Mouse (Mus musculus) hindbrain, embryonic 13.5 days (tissue): ENCODE measurements at regions not wholly inside any gene's neighbourhood (a gene's known extent, or its start where the extent isn't known, plus 50 kb on each side); places are given as distances from the start of the nearest gene placed in this dataset.

ENCODE experiments used
- ATAC-seq: fragments of 200-750 bp; cut with Nextera tagmentation; 2 replicates; pipeline ENCODE4 v1.8.0; 2017; ENCODE audit warnings: moderate TSS enrichment; ENCODE audit not compliant: low FRiP score
- H3K27ac ChIP-seq: fragments of 300-500 bp; sonication (generic); 2 replicates; pipeline ENCODE4 v1.5.1; 2015; ENCODE audit warnings: inconsistent platforms, mild to moderate bottlenecking, moderate library complexity
- H3K27me3 ChIP-seq: fragments of 300-500 bp; sonication (generic); 2 replicates; pipeline ENCODE4 v1.6.1; 2015; ENCODE audit warnings: mild to moderate bottlenecking, inconsistent platforms
- H3K36me3 ChIP-seq: fragments of 300-500 bp; sonication (generic); 2 replicates; pipeline ENCODE4 v1.6.1; 2015; ENCODE audit warnings: mild to moderate bottlenecking, inconsistent platforms
- H3K4me1 ChIP-seq: fragments of 300-500 bp; sonication (generic); replicated peaks from 2 replicates; pipeline ENCODE4 v1.6.1; 2015; ENCODE audit warnings: inconsistent platforms
- H3K4me2 ChIP-seq: fragments of 300-500 bp; sonication (generic); 2 replicates; pipeline ENCODE4 v1.6.1; 2015; ENCODE audit warnings: inconsistent platforms, mild to moderate bottlenecking, moderate library complexity
- H3K4me3 ChIP-seq: fragments of 300-500 bp; sonication (generic); 2 replicates; pipeline ENCODE4 v1.5.1; 2015; ENCODE audit warnings: mild to moderate bottlenecking, inconsistent platforms
- H3K9ac ChIP-seq: fragments of 300-500 bp; sonication (generic); 2 replicates; pipeline ENCODE4 v1.6.1; 2015; ENCODE audit warnings: mild to moderate bottlenecking, inconsistent platforms
- H3K9me3 ChIP-seq: fragments of 300-500 bp; sonication (generic); 2 replicates; pipeline ENCODE4 v1.6.1; 2016; ENCODE audit warnings: inconsistent platforms
- WGBS: fragments of 180-500 bp; shearing (Covaris S2); methylation state at CpG from one replicate; pipeline ENCODE4 v1.1.7; 2015; 5-methylcytosine and 5-hydroxymethylcytosine counted together

- Histone ChIP-seq H3K27me3 (no peaks in the 10 kb centered on the region), H3K4me3 (no peak overlapping the region), H3K27ac (no peak overlapping the region), H3K4me1 (0 out of 2 replicates have a peak, but pooled peaks cover 2% of the 10 kb centered on the region), H3K4me2 (no peak overlapping the region), H3K9me3 (peaks cover 3% of the 10 kb centered on the region; the same call in 1 of the 2 replicates), H3K9ac (no peak overlapping the region), H3K36me3 (no peaks in the 10 kb centered on the region)
- no peak for ATAC-seq
- WGBS: 12% methylated on average over 3 of the region's 3 CpGs
Measured at GRCm38 (mm10) chr19:19198780-19199179, 87.8 kb upstream of the Rorb start.

GRCm38 (mm10) chr19:19194728-19195127 is 83.7 kb upstream of the Rorb start:
- Histone ChIP-seq H3K4me1 (0 out of 2 replicates have a peak, but pooled peaks cover 2% of the 10 kb centered on the region), H3K9ac (no peak overlapping the region), H3K9me3 (peaks cover 3% of the 10 kb centered on the region; the same call in 1 of the 2 replicates), H3K36me3 (no peaks in the 10 kb centered on the region), H3K4me2 (no peak overlapping the region), H3K27ac (no peak overlapping the region), H3K27me3 (no peaks in the 10 kb centered on the region), H3K4me3 (no peak overlapping the region)
- 55% methylated on average over 10 of the region's 10 CpGs for WGBS
- ATAC-seq: no peak

GRCm38 (mm10) chr19:19194306-19194705 is 83.3 kb upstream of the Rorb start:
- Histone ChIP-seq H3K9ac (no peak overlapping the region), H3K4me2 (no peak overlapping the region), H3K27me3 (no peaks in the 10 kb centered on the region), H3K27ac (no peak overlapping the region), H3K4me3 (no peak overlapping the region), H3K4me1 (0 out of 2 replicates have a peak, but pooled peaks cover 2% of the 10 kb centered on the region), H3K9me3 (peaks cover 3% of the 10 kb centered on the region; the same call in 1 of the 2 replicates), H3K36me3 (no peaks in the 10 kb centered on the region)
- WGBS: 84% methylated on average over 5 of the region's 5 CpGs
- no peak for ATAC-seq

GRCm38 (mm10) chr19:19172767-19173166 is 61.8 kb upstream of the Rorb start:
- no peak overlapping the region for H3K4me3 ChIP-seq
- H3K36me3 ChIP-seq: no peaks in the 10 kb centered on the region
- ATAC-seq: no peak
- no peaks in the 10 kb centered on the region; the same call in 1 of the 2 replicates for H3K9me3 ChIP-seq
- H3K9ac ChIP-seq: no peak overlapping the region
- H3K27ac ChIP-seq: no peak overlapping the region
- WGBS: 68% methylated on average over 1 of the region's 1 CpGs
- no peak overlapping the region for H3K4me2 ChIP-seq
- no peaks in the 10 kb centered on the region for H3K27me3 ChIP-seq
- H3K4me1 ChIP-seq: no peaks in the 10 kb centered on the region

GRCm38 (mm10) chr19:19170807-19171206 is 59.8 kb upstream of the Rorb start:
- 88% methylated on average over 3 of the region's 3 CpGs for whole genome bisulfite sequencing

More at GRCm38 (mm10) chr19:19170807-19171206, 59.8 kb upstream of the Rorb start:
- Histone ChIP-seq H3K9ac (no peak overlapping the region), H3K4me1 (no peaks in the 10 kb centered on the region), H3K27me3 (no peaks in the 10 kb centered on the region), H3K9me3 (no peaks in the 10 kb centered on the region; the same call in 1 of the 2 replicates), H3K4me2 (no peak overlapping the region), H3K27ac (no peak overlapping the region), H3K4me3 (no peak overlapping the region), H3K36me3 (no peaks in the 10 kb centered on the region)
- ATAC-seq: no peak
